Mouse (Mus musculus) layer of hippocampus, postnatal 10 days (tissue): ENCODE results near the gene Hsph1. TPM values are rescaled to one million over a fixed set of nuclear protein-coding genes. Genes with fewer than 3 reads are reported as not detected.

Experiments
- DNase-seq, 2 experiments: peaks; one replicate each; pipeline ENCODE4 v3.0.0; 2021; ENCODE audit warnings: low spot score in 2 of 2
- total RNA-seq, 2 experiments: library from RNA; stranded (reverse); gene quantifications; 2 replicates each; pipeline ENCODE4 v1.2.3; 2021

Gene Hsph1
- total RNA-seq, 2 experiments from 2014 or later = 182 to 208 TPM

DNA sequence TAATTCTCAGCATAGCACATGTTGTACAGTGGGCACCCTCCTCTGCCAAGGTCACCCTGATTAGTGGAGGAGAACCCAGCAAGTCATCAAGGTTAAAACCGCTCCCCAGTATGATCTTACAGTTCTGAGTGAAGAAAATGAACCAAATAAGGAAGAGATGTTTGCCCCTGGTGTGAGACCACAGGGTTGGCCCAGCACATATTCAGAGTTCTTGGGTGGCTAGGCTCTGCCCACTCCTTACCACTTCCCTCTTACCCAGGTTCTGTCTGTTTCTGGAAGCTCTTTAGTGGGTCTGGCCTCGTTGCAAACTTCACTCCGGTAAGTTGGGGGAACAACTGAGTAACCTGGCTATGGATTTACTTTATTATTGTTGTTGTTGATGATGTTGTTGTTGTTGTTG lies 42.0 kb downstream of the Hsph1 start:
- no peak for DNase-seq

DNA sequence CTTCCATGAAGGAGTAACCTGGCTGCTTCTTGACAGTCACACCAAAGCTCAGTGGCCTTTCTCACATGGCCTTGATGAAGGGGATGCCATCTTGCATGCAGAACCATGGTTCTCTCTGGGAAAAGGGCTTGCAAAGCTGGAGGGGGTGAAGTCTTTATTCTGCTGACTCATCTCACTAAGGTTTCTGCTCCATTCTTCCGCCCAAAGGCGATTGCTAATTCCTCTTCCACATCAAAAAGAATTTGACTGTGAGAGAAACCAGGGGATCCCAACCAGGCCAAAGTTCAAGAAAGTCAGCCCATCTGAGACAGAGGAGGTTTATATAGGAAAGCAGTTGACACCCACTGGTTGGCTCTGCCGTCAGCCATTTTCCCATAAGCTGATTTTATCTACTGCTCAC lies 46.2 kb downstream of the Hsph1 start:
- DNase-seq = no peak

DNA sequence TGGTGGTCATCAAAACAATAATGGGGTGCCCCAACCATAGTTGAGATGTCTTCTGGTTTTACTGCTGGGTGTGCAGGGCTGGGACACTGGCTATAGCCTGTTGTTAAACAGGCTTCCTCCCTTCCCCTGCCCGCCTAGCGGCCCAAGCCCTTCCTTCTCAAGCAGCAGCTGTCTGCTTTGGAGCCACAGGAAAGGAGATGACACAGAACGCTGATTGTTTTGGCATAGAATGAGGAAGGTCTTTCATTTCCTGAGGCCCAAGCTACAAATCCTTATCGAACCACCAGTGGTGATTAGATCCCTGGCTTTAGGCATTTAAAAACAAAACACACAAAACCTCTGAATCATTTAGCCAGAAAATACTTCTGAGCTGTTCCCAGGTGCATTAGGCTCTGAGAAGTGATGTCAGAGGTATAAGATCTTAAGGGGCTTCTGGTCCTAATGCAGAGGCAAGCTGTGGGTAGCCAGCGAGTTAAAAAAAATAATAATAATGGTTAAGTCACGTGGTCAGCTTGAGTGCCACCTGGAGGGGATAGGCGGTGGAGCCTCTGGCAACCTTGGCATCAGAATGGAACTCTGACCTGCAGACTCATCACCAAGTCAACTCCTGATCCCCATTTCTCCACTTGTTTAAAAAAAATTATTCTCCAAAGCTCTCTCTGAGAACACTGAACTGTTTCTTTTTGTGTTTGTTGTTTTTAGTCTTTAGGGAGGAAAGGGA lies 47.2 kb downstream of the Hsph1 start:
- no peak for DNase-seq

DNA sequence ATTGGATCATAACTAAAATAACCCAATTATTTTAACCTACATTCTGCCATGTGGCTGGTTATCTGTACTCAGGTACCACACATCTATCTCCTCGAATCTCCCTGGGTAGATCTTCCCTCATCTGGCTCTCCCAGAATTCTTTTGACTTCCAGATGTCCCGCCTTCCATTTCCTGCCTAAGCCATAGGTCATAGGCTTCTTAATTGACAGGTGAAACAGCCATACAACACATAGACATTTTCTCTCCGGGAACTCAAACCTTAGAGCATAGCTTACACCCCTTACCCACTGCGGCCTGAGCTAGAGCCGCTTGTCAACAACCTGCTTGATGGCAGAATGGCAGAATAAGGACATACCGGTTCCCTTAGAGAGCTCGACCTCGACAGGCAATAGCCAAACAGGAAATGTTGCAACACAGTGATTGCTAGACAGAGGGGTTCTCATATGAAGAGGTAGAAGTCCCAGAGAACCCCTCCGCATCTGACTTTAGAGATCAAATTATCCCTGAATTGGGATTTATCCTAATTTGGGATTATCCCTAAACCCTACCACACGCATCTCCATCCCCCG lies 48.8 kb downstream of the Hsph1 start:
- DNase-seq = no peak

DNA sequence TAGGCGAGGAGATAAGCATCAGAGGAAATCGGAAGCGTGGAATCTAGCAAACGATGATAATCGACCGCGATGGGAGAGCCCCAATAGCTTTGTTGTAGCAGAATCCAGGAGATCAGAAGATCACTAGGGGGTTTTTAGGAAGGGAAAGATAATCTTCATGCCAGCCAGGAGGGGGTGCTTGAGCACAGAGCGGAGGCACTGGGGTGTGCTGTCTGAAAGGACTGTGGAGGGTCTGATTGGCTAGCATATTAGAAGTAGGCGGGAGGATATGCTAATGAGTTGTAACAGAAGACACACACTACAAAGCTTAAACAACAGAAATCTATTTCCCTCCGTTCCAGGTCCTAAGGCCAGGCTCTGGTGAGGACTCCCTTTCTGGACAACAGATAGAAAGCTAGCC lies 50.3 kb downstream of the Hsph1 start:
- DNase-seq = no peak

DNA sequence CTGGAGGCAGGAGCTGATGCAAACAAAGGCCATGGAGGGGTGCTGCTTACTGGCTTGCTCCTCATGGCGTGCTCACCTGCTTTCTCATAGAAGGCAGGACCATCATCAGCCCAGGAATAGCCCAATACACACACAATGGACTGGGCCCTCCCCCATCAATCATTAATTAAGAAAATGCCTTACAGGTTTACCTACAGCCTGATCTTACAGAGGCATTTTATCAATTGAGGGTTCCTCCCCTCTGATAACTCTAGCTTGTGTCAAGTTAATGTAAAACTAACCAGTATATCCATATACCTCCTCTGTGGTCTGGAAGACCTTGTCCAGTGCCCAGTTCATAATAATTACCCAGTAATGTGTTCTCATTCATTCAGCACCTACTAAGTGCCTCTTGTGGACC lies 50.9 kb downstream of the Hsph1 start:
- DNase-seq = no peak

DNA sequence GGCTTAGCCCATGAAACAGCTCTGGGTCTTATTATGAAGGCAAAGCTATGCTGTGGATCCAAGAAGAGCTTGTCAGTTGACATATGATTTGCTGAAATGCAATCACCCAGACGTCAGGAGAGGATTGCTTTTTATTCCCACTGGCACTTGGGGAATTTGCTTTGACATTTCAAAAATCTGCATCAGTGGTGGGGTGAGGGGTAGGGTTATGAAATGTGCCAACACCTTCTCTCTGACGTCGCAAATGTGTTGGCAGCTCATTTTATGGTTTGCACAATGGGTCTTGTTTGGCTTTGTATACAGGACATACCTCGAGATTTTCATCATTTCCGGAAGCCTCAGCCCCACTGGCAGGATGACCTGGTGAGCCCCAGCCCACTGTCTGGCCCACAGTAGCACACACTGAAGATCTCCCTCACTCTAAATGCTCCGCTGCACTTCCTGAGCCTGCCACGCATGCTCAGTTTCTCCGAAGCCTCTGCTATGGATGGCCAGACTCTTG lies 52.0 kb downstream of the Hsph1 start:
- DNase-seq = no peak

DNA sequence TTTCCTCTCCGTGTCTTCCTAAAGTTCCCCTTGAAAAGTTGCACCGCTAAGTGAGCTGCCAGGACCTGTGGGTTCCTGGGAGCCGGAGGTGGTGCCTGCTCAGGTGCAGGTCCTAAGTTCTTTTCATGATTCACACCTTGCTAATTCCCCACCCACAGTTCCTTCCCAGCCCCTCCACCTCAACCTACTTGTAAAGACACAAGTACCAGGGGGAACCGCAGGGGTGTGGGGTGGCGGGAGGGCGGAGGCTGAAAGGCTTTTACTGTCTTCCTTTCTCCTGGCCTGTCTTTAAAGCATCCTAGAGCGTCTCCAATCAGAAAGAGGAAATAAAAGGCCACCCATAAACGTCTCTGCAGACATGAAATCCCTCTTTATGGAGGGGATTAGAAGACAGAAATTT lies 52.7 kb downstream of the Hsph1 start:
- DNase-seq = no peak

DNA sequence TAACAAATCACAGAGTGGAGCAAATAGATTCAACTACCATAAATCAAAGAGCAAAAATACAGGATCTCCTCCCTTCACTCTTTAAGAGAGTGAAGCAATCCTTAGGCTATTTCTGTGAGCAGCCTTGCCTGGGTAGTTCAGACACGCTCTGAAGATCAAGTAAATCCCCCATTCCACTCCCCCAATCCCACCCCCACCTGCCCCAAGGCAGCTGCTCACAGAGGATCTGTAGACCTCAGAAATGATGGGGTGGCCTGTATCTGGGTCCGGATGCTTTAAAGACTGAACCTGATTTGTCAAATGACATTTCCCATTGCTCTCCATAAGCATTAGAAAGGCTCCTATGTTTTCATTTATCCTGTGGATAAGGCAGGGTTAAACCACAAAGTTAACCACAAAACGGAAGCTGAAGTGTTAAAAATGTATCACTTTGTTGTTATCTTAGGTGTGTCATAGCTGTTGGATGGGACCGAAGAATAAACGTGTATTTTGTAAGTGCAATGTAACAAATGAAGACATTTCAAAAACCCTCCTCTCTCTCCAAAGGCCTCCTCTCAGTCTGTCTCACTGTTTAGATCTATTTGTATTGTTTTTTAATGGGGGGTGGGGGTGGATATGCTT lies 53.4 kb downstream of the Hsph1 start:
- no peak for DNase-seq

DNA sequence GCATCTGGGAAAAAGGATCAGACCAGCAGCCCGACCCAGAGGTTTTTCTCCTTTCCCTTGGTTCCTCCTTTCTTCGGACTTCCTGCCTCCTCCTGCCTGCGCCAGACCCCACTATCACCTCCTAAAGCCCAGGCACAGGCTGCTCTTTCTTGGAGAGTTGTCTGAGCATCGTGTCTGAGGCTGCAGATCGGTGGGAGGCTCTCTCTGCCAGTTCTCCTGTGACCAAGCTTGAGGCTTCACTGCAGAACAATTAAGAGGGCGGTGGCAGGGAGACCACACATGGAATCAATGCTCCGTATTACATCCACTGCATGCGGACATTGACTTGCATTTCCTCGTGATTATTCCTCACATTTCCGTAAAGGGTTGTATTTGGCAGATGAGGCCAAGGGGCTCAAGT lies 58.7 kb downstream of the Hsph1 start:
- no peak for DNase-seq

DNA sequence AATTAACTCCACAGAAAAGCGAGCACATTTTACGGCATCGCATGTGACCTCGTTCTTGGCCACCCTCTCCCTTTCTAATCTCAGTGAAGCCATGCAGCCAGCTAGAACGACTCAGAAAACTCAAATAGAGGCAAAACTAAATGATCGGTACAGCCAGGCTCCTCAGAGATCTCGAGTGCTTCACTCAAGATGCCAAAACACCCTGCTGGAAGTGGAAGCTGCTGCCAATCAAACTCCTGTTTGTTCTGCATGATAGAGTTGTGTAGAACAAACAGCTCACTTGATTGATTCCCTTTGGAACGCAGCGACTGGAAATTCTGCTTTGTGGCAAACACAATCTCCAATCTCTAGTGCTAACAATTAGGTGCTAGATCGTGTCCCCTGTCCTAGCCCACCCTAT lies 59.2 kb downstream of the Hsph1 start:
- peak in 1 of 2 experiments; percentile 26 for DNase-seq

DNA sequence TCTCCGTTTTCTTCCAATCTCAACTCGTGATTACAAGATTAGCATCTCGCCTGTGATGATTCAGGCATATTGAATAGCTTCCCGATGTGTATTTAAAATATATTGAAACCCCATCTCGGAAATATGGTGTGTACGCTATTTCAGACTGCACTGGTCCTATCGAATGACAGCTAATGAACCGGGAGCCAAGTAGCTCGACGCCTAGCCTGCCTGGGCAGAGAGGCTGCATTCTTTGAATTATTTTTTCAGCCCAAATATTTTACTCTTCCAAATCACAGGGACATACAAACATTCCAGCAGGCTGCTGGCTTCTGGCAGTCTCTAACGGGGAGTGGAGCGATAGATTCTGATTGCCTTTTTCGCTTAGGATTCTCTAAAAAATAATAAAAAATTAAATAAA lies 67.2 kb downstream of the Hsph1 start:
- no peak for DNase-seq

DNA sequence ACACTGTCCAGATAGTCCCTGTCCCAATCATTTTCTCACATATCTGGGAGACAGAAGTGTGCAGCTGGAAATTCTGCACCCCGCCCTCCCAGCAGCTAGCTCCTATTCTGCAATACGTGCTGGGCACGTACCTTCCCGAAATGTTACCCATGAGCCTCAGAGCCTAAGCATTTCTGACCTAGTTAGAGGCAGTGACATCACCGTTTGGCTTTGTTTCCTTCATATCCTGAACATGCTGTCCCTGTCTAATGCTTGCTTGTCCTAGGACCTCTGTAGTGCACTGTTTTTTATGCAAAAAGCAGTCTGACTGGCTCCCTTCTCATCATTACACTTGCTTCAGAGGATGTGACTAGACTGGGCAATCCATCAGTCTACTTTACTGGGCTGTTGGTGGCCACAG lies 69.2 kb downstream of the Hsph1 start:
- no peak for DNase-seq

DNA sequence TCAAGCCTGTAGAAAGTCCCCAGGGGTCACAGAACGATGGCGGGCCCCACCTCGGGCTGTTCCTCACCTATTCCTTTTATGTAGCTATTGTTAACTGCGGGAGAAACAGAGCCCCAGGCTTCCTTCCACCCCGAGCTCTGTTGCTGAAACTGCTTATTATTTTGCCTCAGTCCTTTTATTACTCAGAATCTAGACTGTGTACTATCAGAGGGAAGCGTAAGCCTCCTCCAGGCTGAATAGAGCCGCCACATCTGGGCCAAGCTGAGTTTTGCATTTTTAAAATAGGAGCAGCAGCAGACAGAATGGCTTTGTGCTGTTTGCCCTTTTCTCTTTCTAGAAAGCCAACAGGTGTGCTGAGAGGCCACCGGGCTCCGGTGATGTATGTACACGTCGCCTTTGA lies 70.2 kb downstream of the Hsph1 start:
- DNase-seq = no peak

Other genes starting within 250 kb of the Hsph1 start
- gene Medag, start 224.6 kb downstream of the Hsph1 start, total RNA-seq = 1 to 10 TPM in 1 of 2 experiments, under 1 TPM in 1; 0.78 to 1.3 TPM
- gene Tex26, start 196.7 kb downstream of the Hsph1 start, total RNA-seq = under 1 TPM; 0.50 to 0.69 TPM
- 1 to 10 TPM in 1 of 2 experiments, under 1 TPM in 1; 0.91 to 2.1 TPM for gene Wdr95, start 107.7 kb downstream of the Hsph1 start, total RNA-seq
- 10 to 100 TPM; 19.7 to 24.4 TPM for gene B3glct, start 41.9 kb upstream of the Hsph1 start, total RNA-seq